Mouse (Mus musculus) lung, embryonic 14.5 days (tissue): ENCODE measurements at regions not wholly inside any gene's neighbourhood (a gene's known extent, or its start where the extent isn't known, plus 50 kb on each side); places are given as distances from the start of the nearest gene placed in this dataset.

Experiments
- ATAC-seq: fragments of 200-750 bp; cut with Nextera tagmentation; 2 replicates; pipeline ENCODE4 v1.8.0; 2017; ENCODE audit warnings: mild to moderate bottlenecking, moderate TSS enrichment, moderate library complexity; ENCODE audit not compliant: insufficient read depth
- DNase-seq: peaks from one replicate; pipeline ENCODE4 v3.0.0-alpha.2; 2015
- H3K27ac ChIP-seq: fragments of 300-500 bp; sonication (generic); 2 replicates; pipeline ENCODE4 v1.5.1; 2014; ENCODE audit warnings: low read depth, mild to moderate bottlenecking, moderate library complexity
- H3K27me3 ChIP-seq: fragments of 300-500 bp; sonication (generic); 2 replicates; pipeline ENCODE4 v1.6.1; 2014; ENCODE audit warnings: low read length, control low read depth; ENCODE audit not compliant: insufficient read depth
- H3K36me3 ChIP-seq: fragments of 300-500 bp; sonication (generic); 2 replicates; pipeline ENCODE4 v1.6.1; 2014; ENCODE audit warnings: control low read depth; ENCODE audit not compliant: insufficient read depth
- H3K4me1 ChIP-seq: fragments of 300-500 bp; sonication (generic); 2 replicates; pipeline ENCODE4 v1.6.1; 2014; ENCODE audit warnings: antibody characterized with exemption, control low read depth; ENCODE audit not compliant: insufficient read depth
- H3K4me2 ChIP-seq: fragments of 300-500 bp; sonication (generic); 2 replicates; pipeline ENCODE4 v1.6.1; 2014; ENCODE audit warnings: mild to moderate bottlenecking
- H3K4me3 ChIP-seq: fragments of 300-500 bp; sonication (generic); 2 replicates; pipeline ENCODE4 v1.5.1; 2014; ENCODE audit warnings: low read depth, low read length
- H3K9ac ChIP-seq: fragments of 300-500 bp; sonication (generic); 2 replicates; pipeline ENCODE4 v1.6.1; 2014
- H3K9me3 ChIP-seq: fragments of 300-500 bp; sonication (generic); 2 replicates; pipeline ENCODE4 v1.6.1; 2016; ENCODE audit warnings: low read depth, low read length, control low read depth
- CTCF ChIP-seq: IDR thresholded peaks from 2 replicates; pipeline ENCODE4 v1.5.1; 2016; ENCODE audit warnings: antibody characterized with exemption, low read depth
- WGBS: fragments of 180-500 bp; shearing (Covaris S2); extraction: QIAGEN DNeasy Blood & Tissue Kit; methylation state at CpG from one replicate; pipeline ENCODE4 v1.1.7; 2014; 5-methylcytosine and 5-hydroxymethylcytosine counted together

GRCm38 (mm10) chr17:62959146-62959545 lies 78.0 kb upstream of the Efna5 start:
- ATAC-seq (no peak), DNase-seq (no peak)
- Histone ChIP-seq H3K27ac (no peak overlapping the region), H3K36me3 (no peaks in the 10 kb centered on the region), H3K9ac (no peak overlapping the region), H3K9me3 (no peaks in the 10 kb centered on the region), H3K4me3 (no peak overlapping the region), H3K4me2 (no peak overlapping the region), H3K27me3 (no peaks in the 10 kb centered on the region), H3K4me1 (peaks cover 2% of the 10 kb centered on the region; the same call in 1 of the 2 replicates)
- no peak for TF ChIP-seq CTCF
- WGBS: 50% methylated on average over 3 of the region's 3 CpGs

GRCm38 (mm10) chr17:62947537-62948193 lies 66.5 kb upstream of the Efna5 start:
- no peaks in the 10 kb centered on the region for H3K27me3 ChIP-seq
- no peak for TF ChIP-seq CTCF
- WGBS: 60% methylated on average over 1 of the region's 1 CpGs
- no peaks in the 10 kb centered on the region for H3K4me1 ChIP-seq
- H3K36me3 ChIP-seq: no peaks in the 10 kb centered on the region
- ATAC-seq (no peak), DNase-seq (peak; percentile 10)
- no peak overlapping the region for H3K4me3 ChIP-seq
- no peak overlapping the region for H3K27ac ChIP-seq
- H3K9me3 ChIP-seq: no peaks in the 10 kb centered on the region
- no peak overlapping the region for H3K9ac ChIP-seq
- H3K4me2 ChIP-seq: no peak overlapping the region

GRCm38 (mm10) chr17:62940573-62941252 lies 59.6 kb upstream of the Efna5 start:
- Histone ChIP-seq H3K4me2 (peak overlapping the region; percentile 43), H3K36me3 (no peaks in the 10 kb centered on the region), H3K27ac (no peak overlapping the region), H3K4me1 (peaks cover 6% of the 10 kb centered on the region), H3K4me3 (no peak overlapping the region), H3K27me3 (no peaks in the 10 kb centered on the region), H3K9me3 (no peaks in the 10 kb centered on the region), H3K9ac (no peak overlapping the region)
- WGBS: 25% methylated on average over 7 of the region's 7 CpGs
- peak; percentile 65 for DNase-seq
- TF ChIP-seq CTCF: no peak
- ATAC-seq: peak; percentile 86

GRCm38 (mm10) chr17:62939930-62940572 lies 58.9 kb upstream of the Efna5 start:
- ATAC-seq (peak; percentile 42; the same call in 1 of the 2 replicates), DNase-seq (no peak)
- Histone ChIP-seq H3K36me3 (no peaks in the 10 kb centered on the region), H3K9me3 (no peaks in the 10 kb centered on the region), H3K4me3 (no peak overlapping the region), H3K27ac (no peak overlapping the region), H3K9ac (no peak overlapping the region), H3K27me3 (no peaks in the 10 kb centered on the region), H3K4me2 (peak overlapping the region; percentile 43), H3K4me1 (peaks cover 6% of the 10 kb centered on the region)
- TF ChIP-seq CTCF: no peak
- WGBS: 25% methylated on average over 18 of the region's 18 CpGs

GRCm38 (mm10) chr17:62939171-62939570 lies 58.1 kb upstream of the Efna5 start:
- H3K4me2 ChIP-seq: no peak overlapping the region
- H3K27ac ChIP-seq: no peak overlapping the region
- peak; percentile 49 for DNase-seq
- H3K36me3 ChIP-seq: no peaks in the 10 kb centered on the region
- no peak overlapping the region for H3K4me3 ChIP-seq
- ATAC-seq: no peak
- H3K9ac ChIP-seq: no peak overlapping the region
- no peak for TF ChIP-seq CTCF
- WGBS: 69% methylated on average over 4 of the region's 4 CpGs
- no peaks in the 10 kb centered on the region for H3K27me3 ChIP-seq
- H3K4me1 ChIP-seq: peaks cover 6% of the 10 kb centered on the region
- no peaks in the 10 kb centered on the region for H3K9me3 ChIP-seq
